Mouse (Mus musculus): ENCODE measurements around the gene Ccno.

The Ccno gene

DNA sequence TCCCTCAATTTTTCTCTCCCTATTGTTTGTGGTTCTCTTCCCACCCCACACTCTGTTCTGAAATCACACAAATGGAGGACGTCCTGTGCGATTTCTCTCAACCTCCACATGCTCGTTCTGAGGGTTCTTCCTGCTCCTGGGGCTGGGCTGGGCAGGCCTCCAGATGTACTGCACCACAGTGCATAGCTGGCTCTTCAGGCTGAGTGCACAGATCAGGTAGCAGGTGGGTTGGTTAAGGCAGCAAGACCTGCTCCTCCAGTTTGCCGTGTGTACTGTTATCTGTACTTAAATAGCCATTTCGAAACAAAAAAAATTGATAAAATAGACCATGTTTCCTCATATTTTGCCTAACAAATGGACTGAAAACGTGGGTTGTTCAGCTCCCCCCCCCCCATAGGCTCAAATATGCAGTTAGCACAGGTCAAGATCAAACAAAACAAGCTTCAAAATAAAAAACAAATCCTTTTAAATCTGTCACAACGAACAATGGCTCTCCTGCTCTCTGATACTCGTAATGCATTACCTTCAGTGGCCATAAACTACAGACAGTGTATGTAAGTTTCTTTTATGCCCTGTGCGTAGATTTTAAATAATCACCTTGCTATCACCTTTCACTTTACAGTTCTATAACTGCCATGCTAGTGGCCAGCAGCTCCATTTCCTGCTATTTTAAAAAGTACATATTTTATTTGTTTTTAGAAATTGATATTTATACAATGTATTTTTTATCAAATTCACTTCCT, 13.1 kb downstream of the Ccno start:
- no peak for DNase-seq (ENCODE audit: low read depth)

DNA sequence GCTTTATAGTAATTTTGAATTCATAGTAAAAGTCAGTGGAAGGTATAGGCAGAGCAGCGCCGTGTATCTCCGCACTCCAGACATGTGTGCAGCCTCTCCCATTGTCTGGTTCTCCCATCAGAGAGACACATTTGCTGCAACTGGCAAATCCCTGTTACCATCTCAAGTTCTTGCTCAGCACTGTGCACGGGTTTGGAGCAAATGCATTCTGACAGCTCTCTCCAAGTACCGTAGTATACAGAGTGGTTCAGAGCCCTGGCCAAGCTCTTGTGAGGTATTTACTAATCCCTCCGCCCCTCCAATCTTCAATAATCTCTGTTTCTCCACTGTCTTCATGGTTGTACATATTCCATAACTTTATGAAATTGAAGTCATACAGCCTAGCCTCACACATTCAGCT, 25.1 kb downstream of the Ccno start:
- no peak for DNase-seq (ENCODE audit: low read depth)

DNA sequence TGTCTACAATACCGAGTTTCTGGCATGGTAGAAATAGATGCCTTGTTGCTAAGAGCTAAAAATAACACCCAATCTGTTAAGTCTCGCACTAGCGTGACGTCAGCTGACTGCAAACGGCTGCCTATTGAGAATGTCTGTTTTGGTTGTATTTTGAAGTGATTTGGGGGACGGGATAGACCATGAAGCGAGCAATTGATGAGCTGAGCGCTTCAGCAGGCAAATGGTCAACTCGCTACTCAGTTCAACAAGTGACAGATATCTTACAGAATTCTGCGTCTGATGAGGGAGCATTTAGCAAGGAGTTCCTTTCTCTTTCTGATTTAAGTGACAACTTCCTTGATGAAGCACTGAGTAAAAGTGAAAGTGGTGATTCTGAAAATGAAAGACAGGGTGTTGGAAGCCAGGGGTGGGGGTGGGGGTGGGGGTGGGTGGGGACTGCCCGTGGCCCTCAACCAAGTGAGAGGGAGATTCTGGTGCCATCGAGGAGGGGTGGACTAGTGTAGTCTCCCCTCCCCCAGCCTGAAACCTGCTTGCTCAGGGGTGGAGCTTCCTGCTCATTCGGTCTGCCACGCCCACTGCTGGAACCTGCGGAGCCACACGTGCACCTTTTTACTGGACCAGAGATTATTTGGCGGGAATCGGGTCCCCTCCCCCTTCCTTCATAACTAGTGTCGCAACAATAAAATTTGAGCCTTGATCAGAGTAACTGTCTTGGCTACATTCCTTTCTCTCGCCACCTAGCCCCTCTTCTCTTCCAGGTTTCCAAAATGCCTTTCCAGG, 25.8 kb downstream of the Ccno start:
- peak; percentile 88 for DNase-seq (ENCODE audit: low read depth)

DNA sequence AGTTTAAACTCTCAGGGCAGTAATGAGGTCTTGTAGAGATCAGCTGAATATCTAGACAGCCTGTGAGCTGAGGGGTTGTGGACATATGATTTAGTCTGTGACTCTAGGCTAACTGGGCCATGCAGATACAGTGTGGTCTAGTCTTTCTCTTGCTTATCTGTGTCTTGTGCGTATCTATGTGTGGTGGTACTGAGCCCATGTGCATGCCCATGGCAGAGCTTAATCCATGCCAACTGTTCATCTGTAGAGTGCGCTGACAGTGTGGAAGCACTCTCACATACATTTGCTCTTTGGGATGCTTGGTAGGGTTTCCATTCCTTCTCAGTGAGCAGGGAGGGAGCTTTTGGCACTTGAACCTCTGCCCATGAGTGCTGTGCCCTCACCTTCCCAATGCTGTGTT, 33.9 kb downstream of the Ccno start:
- no peak for DNase-seq (ENCODE audit: low read depth)

DNA sequence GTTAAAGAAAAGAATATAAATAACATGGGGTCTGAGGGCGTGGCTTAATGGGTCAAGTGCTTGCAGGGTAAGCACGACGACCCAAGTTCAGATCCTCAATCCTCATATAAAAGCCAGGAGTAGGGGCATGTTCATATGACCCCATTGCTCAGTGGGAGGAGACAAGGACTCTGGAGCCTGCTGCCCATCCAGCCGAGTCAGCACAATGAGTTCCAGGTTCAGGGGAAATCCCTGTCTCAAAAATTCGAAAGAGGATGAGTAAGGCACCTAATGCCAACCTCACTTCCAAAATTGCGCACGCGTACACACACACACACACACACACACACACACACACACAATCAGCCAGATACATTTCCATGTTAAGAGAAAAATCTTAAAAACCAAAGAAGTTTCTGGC, 34.9 kb downstream of the Ccno start:
- no peak for DNase-seq (ENCODE audit: low read depth)

DNA sequence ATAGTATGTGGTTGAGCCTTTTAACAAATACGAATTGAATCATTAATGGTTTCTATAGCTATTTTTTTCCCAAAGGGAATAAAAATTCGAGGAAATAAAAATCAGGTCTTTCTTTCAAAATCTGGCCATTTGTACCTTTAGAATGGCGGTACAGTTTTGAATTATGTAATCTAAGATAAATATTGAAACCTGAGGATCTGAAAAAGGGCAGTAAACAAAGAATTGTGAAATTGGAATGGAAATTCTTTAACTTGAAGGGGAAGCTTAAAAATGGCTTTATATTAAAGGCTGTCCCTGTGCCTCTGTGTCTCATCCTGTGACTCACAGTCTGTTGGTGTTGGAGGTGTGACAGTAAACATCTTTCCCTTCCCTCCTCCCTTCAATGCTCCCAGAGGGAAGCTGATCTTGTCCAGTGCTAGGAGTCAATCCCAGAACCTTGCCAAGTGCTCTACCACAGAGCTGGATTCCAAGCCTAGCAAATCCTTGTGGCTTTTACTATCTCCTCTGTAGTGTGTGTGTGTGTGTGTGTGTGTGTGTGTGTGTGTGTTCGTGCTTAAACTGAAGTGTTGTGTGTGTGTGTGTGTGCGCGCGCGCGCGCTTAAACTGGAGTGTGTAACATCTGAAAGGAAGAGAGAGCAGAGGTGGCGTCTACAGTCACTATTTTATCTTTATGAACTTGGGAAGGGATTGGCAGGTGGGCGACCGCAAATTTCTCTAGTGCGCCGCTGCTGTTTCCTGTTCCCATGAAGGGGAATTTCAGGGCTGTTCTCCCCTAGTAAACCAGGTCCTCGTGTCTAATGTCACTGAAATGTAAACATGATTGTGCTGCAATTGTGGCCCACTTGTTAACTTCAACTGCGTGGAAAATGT, 35.9 kb downstream of the Ccno start:
- peak; percentile 60 for DNase-seq (ENCODE audit: low read depth)

DNA sequence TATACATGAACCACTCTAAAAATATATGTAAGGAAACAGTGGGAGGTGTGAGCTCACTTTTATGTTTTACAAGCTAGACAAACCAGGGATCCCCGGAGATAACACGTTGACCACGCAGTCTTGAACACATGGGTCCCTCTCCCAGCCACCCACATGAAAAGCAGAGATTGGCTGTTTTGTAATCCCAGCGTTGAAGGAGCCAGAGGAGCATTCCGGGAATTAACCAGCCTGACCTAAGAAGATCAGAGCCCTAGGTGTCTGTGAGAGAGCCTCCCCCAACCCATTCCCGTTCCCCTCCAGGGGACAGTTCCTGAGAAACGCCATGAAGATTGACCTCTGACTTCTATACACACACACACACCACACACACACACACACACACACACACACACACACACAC, 43.7 kb downstream of the Ccno start:
- no peak for DNase-seq (ENCODE audit: low read depth)

DNA sequence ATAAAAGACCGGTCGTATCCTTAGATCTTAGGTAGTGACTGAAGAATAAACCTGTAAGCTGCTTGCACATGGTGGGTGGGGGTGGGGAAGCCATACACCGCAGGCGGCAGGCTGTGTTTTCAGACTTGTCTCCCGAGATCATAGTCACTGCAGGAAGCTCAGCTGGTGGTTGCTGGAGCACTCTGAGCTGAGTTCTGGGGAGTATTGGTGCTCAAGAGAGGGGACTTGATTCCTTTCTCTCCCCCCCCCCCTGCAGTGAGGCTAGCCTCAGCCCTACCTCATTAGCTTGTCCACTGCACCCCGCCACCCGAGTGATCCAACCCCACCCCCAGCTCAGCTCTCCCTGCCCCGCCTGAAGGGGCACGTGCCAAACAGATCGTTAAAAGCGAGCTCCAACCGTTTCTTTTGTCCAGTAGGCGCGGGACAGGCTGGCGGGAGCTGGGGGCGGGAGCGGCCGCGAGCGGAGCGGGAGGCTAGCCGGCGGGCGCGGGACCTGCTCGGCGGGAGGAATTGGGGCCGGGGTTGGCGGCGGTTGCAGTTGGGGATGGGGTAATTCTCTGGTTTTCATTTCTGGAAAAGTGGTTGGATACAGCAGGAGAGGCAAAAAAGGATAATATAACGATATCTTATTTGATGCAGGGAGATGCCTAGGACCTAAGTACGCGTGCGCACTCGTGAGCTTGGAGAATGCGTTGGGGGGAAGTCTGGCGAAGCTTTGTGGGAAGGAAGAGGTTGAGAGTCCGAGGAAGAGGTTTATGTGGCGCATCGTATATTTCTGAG, 44.4 kb downstream of the Ccno start:
- DNase-seq (ENCODE audit: low read depth), result peak; percentile 85

DNA sequence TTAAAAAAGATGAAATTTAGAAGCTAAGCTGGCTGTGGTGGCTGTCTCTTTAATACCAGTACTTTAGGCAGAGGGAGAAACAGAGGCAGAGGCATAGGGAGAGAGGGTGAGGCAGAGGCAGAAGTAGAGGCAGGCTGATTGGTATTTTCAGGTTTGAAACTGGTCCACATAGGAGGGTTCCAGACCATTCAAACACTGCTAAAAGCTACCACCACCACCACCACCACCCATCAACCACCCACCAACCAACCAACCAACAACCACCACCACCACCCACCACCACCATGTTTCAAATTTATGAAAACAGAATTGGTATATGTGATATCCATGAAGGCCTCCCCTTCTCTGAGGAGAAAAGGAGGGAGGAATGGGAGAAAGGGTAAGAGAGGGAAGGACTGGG, 45.2 kb downstream of the Ccno start:
- DNase-seq (ENCODE audit: low read depth), result no peak

DNA sequence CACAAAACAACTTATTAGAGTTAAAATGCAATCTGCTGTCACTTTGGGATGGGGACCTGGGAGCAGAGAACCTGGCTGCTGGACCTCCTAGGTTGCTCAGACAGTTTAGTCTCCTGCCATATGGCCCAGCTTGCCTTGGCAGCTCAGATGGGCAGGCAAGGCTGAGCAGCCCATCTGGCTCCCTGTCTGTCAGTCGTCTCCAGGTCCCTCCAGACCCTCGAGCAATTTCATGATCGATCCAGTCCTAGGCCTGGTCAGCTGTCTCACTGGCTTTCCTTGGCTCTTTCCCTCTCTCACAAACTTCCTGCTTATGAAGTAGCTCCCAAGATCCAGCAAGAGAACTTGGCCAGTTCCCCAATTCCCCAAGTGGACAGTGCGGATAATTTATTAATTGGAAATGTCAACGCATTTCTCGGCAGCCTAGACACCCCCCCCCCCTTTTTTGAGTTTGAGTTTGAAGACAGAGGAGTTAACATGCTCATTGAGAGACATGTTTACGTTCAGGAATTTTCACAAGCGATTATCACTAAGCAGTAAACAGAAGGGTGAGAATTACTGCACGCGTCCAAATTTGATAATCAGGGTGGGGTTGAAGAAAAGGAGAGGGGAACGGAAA, 46.8 kb downstream of the Ccno start:
- DNase-seq (ENCODE audit: low read depth), result peak; percentile 24

DNA sequence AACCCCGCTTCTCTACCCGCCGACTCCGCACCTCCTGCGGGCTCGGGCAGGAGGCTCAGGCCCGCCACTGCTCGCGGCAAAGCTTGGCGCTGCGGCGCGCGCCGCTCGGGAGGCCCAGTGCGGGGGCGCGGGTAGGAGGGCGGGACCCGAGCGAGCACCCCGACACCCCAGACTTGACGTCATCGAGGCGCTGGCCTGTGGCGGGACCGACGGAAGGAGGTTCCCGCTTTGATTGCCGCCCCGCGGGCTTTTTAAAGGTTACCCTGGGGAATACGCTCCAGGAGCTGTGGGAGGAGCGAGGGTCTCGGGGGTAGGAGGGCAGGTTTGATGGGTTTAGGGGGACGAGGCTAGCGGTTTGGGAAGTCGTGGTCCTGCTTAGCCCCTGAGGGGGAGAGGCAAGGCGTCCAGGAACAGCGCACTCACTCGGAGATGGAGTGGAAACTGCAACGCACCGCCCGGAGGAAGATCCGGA, 47.4 kb downstream of the Ccno start, which contains the start of gene Cdc20b:
Gene Cdc20b (plus strand): TSS at position 162 of the 472 bp plus-strand sequence.
- DNase-seq (ENCODE audit: low read depth), result peak; percentile 87

DNA sequence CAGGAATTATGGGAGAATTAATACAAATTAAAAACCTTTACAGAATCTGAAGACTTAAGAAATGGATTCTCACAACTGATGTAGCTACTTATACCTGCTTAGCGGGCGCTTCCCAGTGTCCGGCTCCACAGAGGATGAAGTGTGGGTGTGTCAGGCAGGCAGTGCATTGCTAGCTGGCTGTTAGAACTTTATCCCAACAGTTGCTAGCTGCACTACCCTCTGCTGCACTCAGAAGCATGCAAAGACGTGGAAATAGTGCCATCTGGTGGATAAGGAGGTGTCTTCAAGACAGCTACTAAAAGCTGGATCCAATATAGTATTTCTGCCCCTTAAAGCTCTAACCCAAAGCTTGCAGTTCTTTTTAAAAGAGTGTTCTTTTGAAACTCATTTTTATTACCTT, 48.2 kb downstream of the Ccno start:
- peak; percentile 93 for DNase-seq (ENCODE audit: low read depth)

All from naive thymus-derived CD4-positive, alpha-beta T cell, adult 2 months (primary cell).